Mouse (Mus musculus) gastrocnemius, adult 18-20 months (tissue): Measurements from ENCODE around the gene Baiap2. TPM values are rescaled to one million over a fixed set of nuclear protein-coding genes. Genes with fewer than 3 reads are reported as not detected.

Experiments used
- DNase-seq: peaks from one replicate; pipeline ENCODE4 v3.0.0; 2021; ENCODE audit warnings: low spot score
- total RNA-seq, 2 experiments: library from RNA; stranded (reverse); gene quantifications; 2 replicates each; pipeline ENCODE4 v1.2.3; 2021

Baiap2 gene
- total RNA-seq, 2 experiments from 2014 or later = 1.1 to 1.9 TPM

GRCm38 (mm10) chr11:120011114-120011760, 68.7 kb downstream of the Baiap2 start:
- DNase-seq = no peak

DNA sequence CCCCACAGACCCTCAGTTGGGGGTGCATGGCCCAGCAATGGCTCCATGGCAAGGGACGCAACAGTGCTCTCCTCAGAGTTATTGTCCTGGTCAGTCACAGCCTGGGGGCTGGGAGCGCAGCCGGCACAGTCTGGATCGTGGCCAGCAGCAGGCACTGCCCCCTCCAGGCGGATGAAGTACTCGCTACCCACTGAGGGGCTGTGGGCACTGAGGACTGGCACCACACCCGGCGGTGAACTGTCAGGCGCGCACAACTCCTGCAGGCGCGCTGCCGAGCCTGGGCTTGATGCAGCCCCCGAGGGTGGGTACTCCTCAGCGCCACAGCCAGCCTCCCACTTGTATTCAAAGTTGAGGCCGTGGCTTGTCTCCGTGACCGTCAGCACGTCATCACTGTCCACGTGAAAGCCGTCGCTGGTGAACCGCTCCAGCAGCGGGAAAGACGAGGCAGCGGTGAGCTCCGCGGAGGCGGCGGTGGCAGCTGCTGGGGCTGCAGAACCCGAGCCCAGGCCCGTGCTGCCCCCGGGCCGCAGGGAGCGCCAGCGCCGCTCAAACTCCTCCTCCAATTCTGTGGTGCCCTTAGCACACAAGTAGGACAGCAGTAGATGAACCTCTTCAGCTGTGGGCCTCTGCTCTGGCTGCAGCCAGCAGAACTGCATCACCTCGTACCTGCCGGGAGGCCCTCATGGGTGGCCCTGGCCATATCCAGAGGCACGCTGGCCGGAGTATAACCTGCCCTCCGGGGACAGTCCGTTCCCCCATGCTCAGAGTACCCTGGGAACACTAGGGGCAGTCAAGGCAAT, 69.4 kb downstream of the Baiap2 start:
- DNase-seq = no peak

DNA sequence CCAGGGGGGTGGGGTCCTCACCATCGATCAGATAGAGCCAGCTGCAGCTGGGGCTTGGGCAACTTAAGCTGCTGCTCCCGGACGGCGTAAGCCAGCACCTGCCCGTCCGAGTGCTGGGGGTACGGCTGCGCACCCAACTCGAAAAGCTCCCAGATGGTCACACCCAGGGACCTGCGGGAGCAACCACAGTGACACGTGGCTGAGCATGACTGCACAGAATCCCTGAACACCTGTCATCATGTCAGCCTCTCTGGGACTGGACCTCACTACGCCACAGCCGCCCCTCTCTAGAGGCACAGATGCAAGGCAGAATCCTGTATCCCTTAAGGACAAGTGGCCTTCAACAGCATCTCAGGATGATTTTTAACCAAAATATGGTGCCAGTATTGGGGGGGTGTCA, 70.1 kb downstream of the Baiap2 start:
- no peak for DNase-seq

- peak; percentile 74 for DNase-seq
These were observed 70.7 kb downstream of the Baiap2 start for GRCm38 (mm10) chr11:120013174-120013711.

- DNase-seq = no peak
These were observed 72.2 kb downstream of the Baiap2 start for GRCm38 (mm10) chr11:120014758-120015157.

GRCm38 (mm10) chr11:120017011-120017410, 74.4 kb downstream of the Baiap2 start:
- DNase-seq = no peak

GRCm38 (mm10) chr11:120019542-120020440, 77.2 kb downstream of the Baiap2 start:
- no peak for DNase-seq

- DNase-seq = no peak
These were observed 78.8 kb downstream of the Baiap2 start for GRCm38 (mm10) chr11:120021367-120021766.

GRCm38 (mm10) chr11:120022216-120022615, 79.7 kb downstream of the Baiap2 start:
- no peak for DNase-seq

DNA sequence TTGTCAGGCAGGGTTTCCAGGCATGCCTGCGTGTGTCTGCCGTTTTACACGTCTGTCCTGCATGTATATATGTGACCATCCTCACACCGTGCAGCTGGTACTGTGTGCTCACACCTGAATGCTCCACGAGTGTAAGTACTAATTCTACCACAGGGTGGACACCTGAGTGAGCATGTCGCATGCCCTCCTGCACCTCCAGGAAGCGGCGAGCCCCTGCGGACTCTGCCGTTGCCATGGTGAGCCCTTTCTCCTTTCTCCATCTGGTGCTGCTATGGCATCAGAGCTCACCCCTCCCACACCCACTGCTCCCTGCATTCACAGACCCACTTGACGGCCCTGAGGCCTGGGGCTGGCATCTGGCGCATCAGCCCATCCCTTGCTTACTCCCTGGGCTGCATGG, 80.3 kb downstream of the Baiap2 start:
- DNase-seq = no peak

DNA sequence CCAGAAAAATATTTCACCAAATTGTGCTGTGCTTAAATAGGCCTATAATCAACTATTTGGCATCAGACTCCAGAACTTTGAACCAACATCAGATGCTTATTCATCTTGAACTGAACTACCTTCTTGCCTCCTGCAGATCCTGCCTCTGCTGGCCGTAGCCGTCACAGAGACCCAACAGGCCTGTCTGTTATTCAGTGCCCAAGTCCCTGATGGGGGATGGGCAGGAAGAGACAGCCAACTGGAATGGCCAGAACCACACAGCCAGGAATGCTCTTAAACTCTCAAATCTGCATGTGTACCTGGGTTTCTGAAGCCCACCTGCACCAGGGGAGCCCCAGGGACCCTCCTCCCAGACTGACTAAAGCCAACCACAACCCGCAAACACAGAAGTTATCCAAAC, 84.4 kb downstream of the Baiap2 start:
- DNase-seq = no peak

- no peak for DNase-seq
These were observed 85.9 kb downstream of the Baiap2 start for GRCm38 (mm10) chr11:120028319-120029092.

DNA sequence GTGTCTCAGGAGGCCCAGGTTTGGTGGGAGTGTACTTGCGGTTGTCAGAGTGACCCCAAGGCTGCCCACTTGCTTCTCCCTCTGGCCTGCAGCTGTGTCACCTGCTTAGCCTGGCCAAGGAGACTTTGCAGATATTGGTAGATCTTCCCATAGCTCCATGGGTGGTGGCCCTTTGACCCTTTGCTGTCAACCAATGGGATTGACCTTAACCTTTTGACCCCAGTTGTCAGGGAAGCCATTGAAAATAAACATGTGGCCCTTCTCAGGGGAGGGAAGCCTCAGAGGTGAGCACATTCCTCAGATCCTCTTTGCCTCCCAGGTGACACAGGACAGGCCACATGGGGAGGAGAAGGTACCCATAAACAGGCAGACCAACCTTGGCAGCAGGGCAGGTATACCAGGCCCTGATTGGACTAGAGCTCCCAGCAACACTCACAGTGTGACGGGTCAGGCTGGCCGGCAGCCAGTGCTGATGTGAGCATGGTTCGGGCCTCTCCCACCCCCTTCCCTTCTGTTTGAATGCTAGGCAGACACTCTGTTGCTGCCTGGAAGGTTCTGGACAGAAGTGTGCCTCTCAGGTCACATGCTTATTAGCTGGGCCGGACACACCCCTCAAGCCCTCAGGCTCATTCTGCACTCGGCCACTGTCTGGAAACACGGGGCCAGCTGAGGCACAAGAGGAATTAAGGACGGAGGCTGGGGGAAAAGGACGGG, 87.0 kb downstream of the Baiap2 start:
- no peak for DNase-seq

DNA sequence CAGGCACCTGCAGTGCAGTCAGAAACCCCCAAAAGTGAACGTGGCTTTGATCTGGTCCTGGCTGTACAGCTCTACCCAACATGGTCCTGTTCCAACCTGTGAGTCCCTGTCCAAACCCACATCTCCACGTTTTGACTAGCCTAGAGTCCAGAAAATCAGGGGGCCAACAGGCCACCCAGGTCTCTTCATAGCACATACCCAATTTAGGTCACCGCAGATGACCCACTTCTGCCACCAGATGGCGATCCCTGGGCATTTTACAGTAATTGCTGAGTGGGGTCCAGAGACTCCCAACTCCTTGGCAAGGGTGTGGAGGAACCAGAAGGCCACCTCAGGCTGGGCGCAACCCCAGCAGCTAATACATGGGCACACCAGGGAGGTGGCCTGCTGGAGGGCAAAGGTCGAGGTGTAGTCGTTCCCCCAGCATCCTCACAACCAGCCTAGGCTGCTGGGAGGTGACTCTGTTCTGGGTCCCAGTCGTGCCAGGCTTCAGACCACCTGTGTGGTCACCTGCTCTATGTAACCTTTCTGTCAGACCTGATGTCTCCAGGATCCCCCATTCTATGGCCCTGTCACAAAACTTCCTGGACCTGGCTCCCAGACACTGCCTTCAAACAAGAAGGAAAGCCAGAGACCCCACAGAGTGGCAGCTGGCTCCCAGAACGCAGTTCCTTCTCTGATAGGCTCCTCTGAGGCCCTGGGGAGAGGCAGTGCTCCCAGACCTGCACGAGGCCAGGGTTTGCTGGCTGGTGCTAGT, 87.8 kb downstream of the Baiap2 start:
- peak; percentile 53 for DNase-seq

GRCm38 (mm10) chr11:120032052-120032451, 89.5 kb downstream of the Baiap2 start:
- DNase-seq = no peak

DNA sequence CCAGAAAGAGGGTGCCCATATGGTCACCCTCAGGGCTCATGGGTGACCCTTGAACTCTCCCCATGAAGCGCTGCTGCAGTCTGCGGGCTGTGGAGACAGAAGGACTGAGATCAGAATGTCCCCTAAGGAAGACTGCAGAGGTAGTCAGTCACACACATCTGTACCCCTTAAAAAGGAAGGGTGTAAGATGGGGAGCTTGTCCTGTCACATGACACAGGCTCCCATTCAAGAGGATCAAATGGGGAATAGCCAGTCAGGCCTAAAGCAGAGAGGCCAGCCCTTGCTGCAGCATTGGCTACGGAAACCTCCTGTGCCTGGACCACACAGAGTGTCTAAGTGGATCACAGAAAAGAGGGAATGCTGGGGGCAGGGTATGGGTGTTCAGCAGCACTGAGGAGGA, 90.9 kb downstream of the Baiap2 start:
- no peak for DNase-seq

GRCm38 (mm10) chr11:120034306-120034705, 91.7 kb downstream of the Baiap2 start:
- no peak for DNase-seq

DNA sequence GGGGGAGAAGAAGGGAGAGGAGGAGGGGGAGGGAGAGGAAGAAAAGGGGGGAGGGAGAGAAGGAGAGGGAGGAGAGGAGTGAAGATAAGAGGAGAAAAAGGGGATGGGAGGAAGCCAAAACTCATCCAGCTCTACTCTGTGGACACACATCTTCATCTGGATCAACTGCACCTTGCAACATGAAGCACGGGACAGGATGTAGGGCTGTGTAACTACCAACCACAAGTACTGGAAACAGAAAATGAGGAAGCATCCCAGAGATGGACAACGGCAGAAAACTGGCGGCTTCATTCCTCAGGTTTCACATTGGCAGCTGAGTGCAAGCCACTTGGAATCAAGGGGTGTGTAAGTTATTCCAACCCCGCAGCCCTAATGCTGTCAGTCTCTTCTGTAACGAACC, 92.2 kb downstream of the Baiap2 start:
- DNase-seq = no peak

- no peak for DNase-seq
These were observed 97.0 kb downstream of the Baiap2 start for GRCm38 (mm10) chr11:120039581-120039980.

DNA sequence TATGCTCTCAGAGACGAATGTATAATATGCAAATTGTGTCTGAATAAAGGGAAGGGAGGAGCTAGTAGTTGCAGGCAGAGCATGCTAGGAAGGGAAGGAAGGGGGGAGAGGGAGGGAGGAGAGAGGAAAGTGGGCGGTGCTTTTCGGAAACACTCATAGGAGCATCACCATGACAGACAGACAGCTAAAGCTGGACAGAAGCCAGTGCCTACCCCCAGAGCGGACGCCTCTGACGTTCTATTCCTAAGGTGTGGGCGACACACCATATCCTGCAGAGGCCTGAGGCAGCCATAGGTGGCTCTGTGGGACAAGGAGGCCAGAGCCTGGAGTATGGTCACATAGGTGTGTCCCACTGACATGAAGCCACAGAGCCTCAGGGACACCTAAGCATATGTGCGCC, 97.9 kb downstream of the Baiap2 start:
- no peak for DNase-seq
